Mouse (Mus musculus) layer of hippocampus, postnatal 10 days (tissue): ENCODE results near the gene Arfgef3. TPM values are rescaled to one million over a fixed set of nuclear protein-coding genes. Genes with fewer than 3 reads are reported as not detected.

Experiments
- DNase-seq, 2 experiments: peaks; one replicate each; pipeline ENCODE4 v3.0.0; 2021; ENCODE audit warnings: low spot score in 2 of 2
- long read RNA-seq: library from polyadenylated mRNA; stranded (forward); transcript quantifications from one replicate; pipeline ENCODE4 v2.0.0, GENCODE M21; 2023
- total RNA-seq, 2 experiments: library from RNA; stranded (reverse); gene quantifications; 2 replicates each; pipeline ENCODE4 v1.2.3; 2021

The Arfgef3 gene
- 10 to 100 TPM; 79.3 to 80.2 TPM for total RNA-seq
- long read RNA-seq, partial matches to known transcripts = 2 of 6 reads
- long read RNA-seq, other reads (novel, unspliced or antisense) = 4 of 6 reads

GRCm38 (mm10) chr10:18743286-18744142, at the start of gene Arfgef3:
Gene Arfgef3, minus strand, starts transcription at chr10:18743949.
- DNase-seq = peak; percentile 73 to 80

GRCm38 (mm10) chr10:18790063-18790462, 46.3 kb upstream of the Arfgef3 start:
- no peak for DNase-seq

- DNase-seq = no peak
Observed at GRCm38 (mm10) chr10:18788601-18789000, 44.9 kb upstream of the Arfgef3 start.

GRCm38 (mm10) chr10:18786693-18787092, 42.9 kb upstream of the Arfgef3 start, which contains the start of gene Gm4922:
Gene Gm4922, minus strand, starts transcription at chr10:18786793.
- no peak for DNase-seq

- no peak for DNase-seq
Observed at GRCm38 (mm10) chr10:18777546-18777945, 33.8 kb upstream of the Arfgef3 start.

- no peak for DNase-seq
Observed at GRCm38 (mm10) chr10:18772537-18773179, 28.9 kb upstream of the Arfgef3 start.

GRCm38 (mm10) chr10:18769909-18770308, 26.2 kb upstream of the Arfgef3 start:
- DNase-seq = no peak

GRCm38 (mm10) chr10:18760241-18760640, 16.5 kb upstream of the Arfgef3 start:
- peak; percentile 69 to 70 for DNase-seq

- DNase-seq = no peak
Observed at GRCm38 (mm10) chr10:18750057-18750456, 6.3 kb upstream of the Arfgef3 start.

GRCm38 (mm10) chr10:18742086-18742485, 1.7 kb downstream of the Arfgef3 start:
- DNase-seq = no peak

- DNase-seq = no peak
Observed at GRCm38 (mm10) chr10:18741024-18741423, 2.7 kb downstream of the Arfgef3 start.

GRCm38 (mm10) chr10:18728548-18728947, 15.2 kb downstream of the Arfgef3 start:
- no peak for DNase-seq

- no peak for DNase-seq
Observed at GRCm38 (mm10) chr10:18711436-18711835, 32.3 kb downstream of the Arfgef3 start.

- DNase-seq = peak in 1 of 2 experiments; percentile 29
Observed at GRCm38 (mm10) chr10:18710949-18711348, 32.8 kb downstream of the Arfgef3 start.

- DNase-seq = no peak
Observed at GRCm38 (mm10) chr10:18709836-18710235, 33.9 kb downstream of the Arfgef3 start.

- no peak for DNase-seq
Observed at GRCm38 (mm10) chr10:18708641-18709040, 35.1 kb downstream of the Arfgef3 start.

GRCm38 (mm10) chr10:18704393-18705120, 39.2 kb downstream of the Arfgef3 start:
- no peak for DNase-seq

- no peak for DNase-seq
Observed at GRCm38 (mm10) chr10:18701517-18701916, 42.2 kb downstream of the Arfgef3 start.

- DNase-seq = no peak
Observed at GRCm38 (mm10) chr10:18700117-18700516, 43.6 kb downstream of the Arfgef3 start.

GRCm38 (mm10) chr10:18699151-18699550, 44.6 kb downstream of the Arfgef3 start:
- no peak for DNase-seq

- DNase-seq = no peak
Observed at GRCm38 (mm10) chr10:18696461-18696860, 47.3 kb downstream of the Arfgef3 start.
